Mouse (Mus musculus) megakaryocyte, embryonic 14.5 days (primary cell): Measurements from ENCODE around the gene Ube2b.

ENCODE experiments used
- FLI1 ChIP-seq: IDR thresholded peaks from 2 replicates; pipeline ENCODE4 v1.6.1; 2012; ENCODE audit warnings: low read length, inconsistent platforms, mixed read lengths
- GATA1 ChIP-seq: IDR thresholded peaks from 3 replicates; pipeline ENCODE4 v1.6.1; 2012; ENCODE audit warnings: mixed read lengths, low read length, inconsistent platforms, borderline replicate concordance

- TF ChIP-seq FLI1 (no peak), GATA1 (no peak)
These were observed 39.5 kb downstream of the Ube2b start for GRCm38 (mm10) chr11:51960967-51961471.
